Mouse (Mus musculus) forebrain, embryonic 16.5 days (tissue): ENCODE data around the gene Lhfp. TPM values are rescaled to one million over a fixed set of nuclear protein-coding genes. Genes with fewer than 3 reads are reported as not detected.
A peak's percentile ranks its signal among the peaks of the same experiment; 100 is the strongest.
"Not testable (repeated sequence)": the region's sequence is repeated elsewhere in the genome, so short reads cannot be mapped to it uniquely, and the experiment has no call there.

Experiments used
- ATAC-seq: fragments of 200-750 bp; cut with Nextera tagmentation; 2 replicates; pipeline ENCODE4 v1.8.0; 2017; ENCODE audit warnings: mild to moderate bottlenecking, moderate library complexity
- H3K27ac ChIP-seq: fragments of 300-500 bp; sonication (generic); 2 replicates; pipeline ENCODE4 v1.5.1; 2014; ENCODE audit warnings: low read length, control low read depth
- H3K27me3 ChIP-seq: fragments of 300-500 bp; sonication (generic); replicated peaks from 2 replicates; pipeline ENCODE4 v1.6.1; 2014; ENCODE audit warnings: low read length; ENCODE audit not compliant: control insufficient read depth, insufficient read depth
- H3K36me3 ChIP-seq: fragments of 300-500 bp; sonication (generic); 2 replicates; pipeline ENCODE4 v1.6.1; 2014; ENCODE audit not compliant: control insufficient read depth, insufficient read depth
- H3K4me1 ChIP-seq: fragments of 300-500 bp; sonication (generic); replicated peaks from 2 replicates; pipeline ENCODE4 v1.6.1; 2014; ENCODE audit warnings: low read length; ENCODE audit not compliant: control insufficient read depth, insufficient read depth
- H3K4me2 ChIP-seq: fragments of 300-500 bp; sonication (generic); 2 replicates; pipeline ENCODE4 v1.6.1; 2014; ENCODE audit warnings: mild to moderate bottlenecking, low read length, control low read depth
- H3K4me3 ChIP-seq: fragments of 300-500 bp; sonication (generic); replicated peaks from 2 replicates; pipeline ENCODE4 v1.5.1; 2014; ENCODE audit warnings: mild to moderate bottlenecking, low read length, control low read depth
- H3K9ac ChIP-seq: fragments of 300-500 bp; sonication (generic); replicated peaks from 2 replicates; pipeline ENCODE4 v1.6.1; 2014; ENCODE audit warnings: low read depth, low read length, control low read depth
- H3K9me3 ChIP-seq: fragments of 300-500 bp; sonication (generic); 2 replicates; pipeline ENCODE4 v1.6.1; 2016; ENCODE audit warnings: low read length; ENCODE audit not compliant: control insufficient read depth
- WGBS: fragments of 180-500 bp; shearing (Covaris S2); extraction: QIAGEN DNeasy Blood & Tissue Kit; methylation state at CpG from one replicate; pipeline ENCODE4 v1.1.7; 2014; 5-methylcytosine and 5-hydroxymethylcytosine counted together
- polyA plus RNA-seq: library from polyadenylated mRNA; unstranded; fragments of >200 nt; fragmentation: Nextera tagmentation; extraction: Ambion mirVana; gene quantifications from 2 replicates; pipeline ENCODE4 v1.2.1, GENCODE M21; 2015

Lhfp gene
- polyA plus RNA-seq, 1 experiment from 2014 or later = 43.7 TPM

DNA sequence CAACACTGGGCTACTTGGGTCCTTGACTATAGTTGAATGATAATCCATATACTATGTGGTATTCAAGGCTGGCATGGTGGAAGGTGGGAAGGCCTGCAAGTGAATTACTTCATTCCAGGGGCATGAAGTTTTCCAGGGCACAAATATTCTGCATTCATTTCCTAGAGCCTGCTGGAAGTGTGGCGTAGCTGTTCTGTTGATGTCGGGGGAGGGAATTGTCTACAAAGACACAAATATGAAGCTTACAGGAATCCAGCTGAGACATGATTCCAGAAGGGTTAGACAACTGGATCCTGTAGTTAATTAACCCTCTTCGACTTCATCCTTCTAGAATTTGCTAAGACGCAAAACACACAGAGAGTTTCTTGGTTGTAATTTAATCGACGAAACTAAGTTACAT is 60.4 kb downstream of the Lhfp start:
- 42% methylated on average over 6 of the region's 6 CpGs for WGBS
- H3K36me3 ChIP-seq = no peaks in the 10 kb centered on the region
- no peak overlapping the region for H3K27ac ChIP-seq
- peaks cover 11% of the 10 kb centered on the region for H3K4me1 ChIP-seq
- no peak for ATAC-seq
- no peak overlapping the region for H3K9ac ChIP-seq
- no peak overlapping the region for H3K4me2 ChIP-seq
- H3K9me3 ChIP-seq = no peaks in the 10 kb centered on the region
- H3K4me3 ChIP-seq = no peak overlapping the region
- H3K27me3 ChIP-seq = no peaks in the 10 kb centered on the region

DNA sequence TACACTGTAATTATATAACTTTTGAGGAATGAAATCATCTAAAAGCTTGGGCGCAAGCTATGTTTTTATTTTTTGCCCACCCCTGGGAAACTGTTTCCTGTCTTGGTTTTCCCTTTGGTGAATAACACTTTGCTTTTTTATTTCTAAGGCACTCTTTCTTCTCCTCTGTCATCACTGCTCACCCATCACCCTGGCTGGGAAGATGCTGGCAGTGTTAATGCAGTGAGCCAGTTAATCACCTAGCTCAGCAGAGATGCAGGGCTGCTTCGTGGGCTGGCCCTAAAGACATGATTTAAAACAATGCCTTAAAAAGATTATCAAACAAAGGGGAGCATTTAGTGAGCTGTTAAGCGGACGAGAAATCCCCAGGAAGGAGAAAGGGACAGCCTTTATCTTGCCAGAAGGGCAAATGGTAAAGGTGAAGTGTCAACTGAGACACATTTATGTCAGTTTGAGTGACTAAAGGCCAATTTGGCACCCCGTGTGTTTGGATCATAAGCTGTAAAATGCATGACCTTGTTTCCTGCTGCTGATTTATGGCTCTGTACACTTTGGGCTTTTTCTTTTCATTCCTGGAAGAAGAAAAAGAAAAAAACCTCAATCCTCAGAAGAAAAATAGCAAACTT is 60.9 kb downstream of the Lhfp start:
- H3K4me1 ChIP-seq = peaks cover 11% of the 10 kb centered on the region
- no peak overlapping the region for H3K9ac ChIP-seq
- ATAC-seq = no peak
- H3K27ac ChIP-seq = no peak overlapping the region
- H3K9me3 ChIP-seq = no peaks in the 10 kb centered on the region
- 16% methylated on average over 5 of the region's 5 CpGs for WGBS
- H3K27me3 ChIP-seq = no peaks in the 10 kb centered on the region
- H3K36me3 ChIP-seq = no peaks in the 10 kb centered on the region
- no peak overlapping the region for H3K4me2 ChIP-seq
- H3K4me3 ChIP-seq = no peak overlapping the region

DNA sequence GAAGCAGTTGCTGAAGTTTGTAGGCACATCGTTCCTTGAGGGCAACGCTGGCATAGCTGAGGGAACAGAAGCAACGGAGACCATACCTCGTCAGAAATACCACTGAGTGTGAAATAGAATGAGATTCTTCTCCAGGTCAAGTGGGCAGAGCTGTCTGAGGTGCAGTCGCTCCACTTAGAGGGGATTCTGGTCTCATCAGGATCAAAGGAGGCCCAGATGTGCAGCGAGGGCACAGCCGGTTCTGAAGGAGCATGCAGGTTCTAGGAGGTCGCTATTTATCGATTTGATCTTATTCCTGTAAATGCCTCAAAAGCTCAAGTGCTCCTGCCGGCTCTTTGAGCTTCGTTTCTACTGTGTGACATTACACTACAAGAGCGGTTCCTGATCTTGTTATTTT is 61.4 kb downstream of the Lhfp start:
- ATAC-seq = no peak
- Histone ChIP-seq H3K4me2 (no peak overlapping the region), H3K9ac (no peak overlapping the region), H3K36me3 (no peaks in the 10 kb centered on the region), H3K4me3 (no peak overlapping the region), H3K27ac (no peak overlapping the region), H3K4me1 (peaks cover 11% of the 10 kb centered on the region), H3K27me3 (no peaks in the 10 kb centered on the region), H3K9me3 (no peaks in the 10 kb centered on the region)
- WGBS = 28% methylated on average over 12 of the region's 12 CpGs

DNA sequence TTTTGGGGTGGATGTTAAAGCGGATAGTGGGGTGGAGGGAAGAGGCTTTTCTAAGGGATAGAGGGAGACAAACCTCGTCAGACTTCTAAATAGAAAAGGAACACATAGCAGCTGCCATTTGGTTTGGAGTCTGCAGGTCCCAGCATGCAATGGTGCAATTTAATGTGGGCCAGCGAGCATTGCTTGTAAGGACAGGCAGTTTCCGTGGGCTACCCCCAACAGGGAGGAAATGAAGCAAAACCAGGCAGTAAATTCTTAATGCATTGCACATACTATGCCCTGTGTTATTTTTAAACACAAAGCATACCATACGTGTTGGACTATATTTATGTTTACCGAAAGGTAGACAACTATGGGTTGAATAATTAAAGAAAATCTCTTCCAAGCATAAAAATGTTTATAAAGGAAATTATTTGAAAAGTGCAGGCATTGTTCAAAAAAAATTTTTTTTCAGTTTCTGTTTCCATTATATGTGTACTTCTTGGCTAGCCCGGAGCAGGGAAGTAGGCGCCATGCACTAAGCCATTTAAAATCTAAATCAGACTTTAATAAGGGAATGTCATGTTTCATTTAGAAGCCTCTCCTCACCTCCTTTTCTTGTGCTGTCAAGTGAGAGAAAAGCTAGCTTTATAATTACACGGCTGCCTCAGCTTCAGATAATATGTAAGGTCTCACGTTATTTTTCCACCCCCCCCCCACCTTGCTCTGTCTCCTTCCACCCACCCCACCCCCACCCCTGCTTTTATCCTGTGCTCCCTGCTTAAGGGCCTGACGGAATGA is 67.5 kb downstream of the Lhfp start:
- 32% methylated on average over 11 of the region's 11 CpGs for WGBS
- Histone ChIP-seq H3K9me3 (peaks cover 2% of the 10 kb centered on the region; the same call in 1 of the 2 replicates), H3K27me3 (no peaks in the 10 kb centered on the region), H3K27ac (no peak overlapping the region), H3K9ac (no peak overlapping the region), H3K4me3 (no peak overlapping the region), H3K4me2 (no peak overlapping the region), H3K36me3 (no peaks in the 10 kb centered on the region), H3K4me1 (0 out of 2 replicates have a peak, but pooled peaks cover 3% of the 10 kb centered on the region)
- ATAC-seq = peak; percentile 58; the same call in 1 of the 2 replicates

GRCm38 (mm10) chr3:53109879-53110278 is 68.6 kb downstream of the Lhfp start:
- H3K4me2 ChIP-seq = no peak overlapping the region
- no peaks in the 10 kb centered on the region for H3K36me3 ChIP-seq
- no peaks in the 10 kb centered on the region for H3K27me3 ChIP-seq
- ATAC-seq = no peak
- 0 out of 2 replicates have a peak, but pooled peaks cover 3% of the 10 kb centered on the region for H3K4me1 ChIP-seq
- peaks cover 2% of the 10 kb centered on the region; the same call in 1 of the 2 replicates for H3K9me3 ChIP-seq
- no peak overlapping the region for H3K9ac ChIP-seq
- H3K4me3 ChIP-seq = no peak overlapping the region
- H3K27ac ChIP-seq = no peak overlapping the region
- 48% methylated on average over 3 of the region's 3 CpGs for whole genome bisulfite sequencing

DNA sequence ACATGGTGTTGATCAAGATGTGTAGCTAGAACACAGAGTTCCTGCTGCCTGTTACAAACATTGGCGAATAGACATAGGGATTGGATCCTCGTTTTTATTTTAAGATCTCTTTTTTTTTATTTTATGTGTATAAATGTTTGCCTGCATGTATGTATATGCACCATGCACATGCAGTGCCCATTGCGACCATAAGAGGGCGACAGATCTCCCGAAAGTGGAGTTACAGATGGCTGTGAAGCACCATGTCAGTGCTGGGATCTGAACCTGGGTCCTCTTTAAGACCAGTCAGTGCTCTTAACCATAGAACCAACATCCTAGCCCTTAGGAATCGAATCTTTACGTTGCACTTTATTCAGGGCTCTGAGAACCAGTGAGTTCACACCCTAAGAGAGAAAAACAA is 70.7 kb downstream of the Lhfp start:
- no peak overlapping the region for H3K4me2 ChIP-seq
- no peak for ATAC-seq
- H3K27me3 ChIP-seq = no peaks in the 10 kb centered on the region
- no peak overlapping the region for H3K27ac ChIP-seq
- peaks cover 2% of the 10 kb centered on the region; the same call in 1 of the 2 replicates for H3K9me3 ChIP-seq
- 95% methylated on average over 7 of the region's 7 CpGs for WGBS
- no peak overlapping the region for H3K4me3 ChIP-seq
- 0 out of 2 replicates have a peak, but pooled peaks cover 3% of the 10 kb centered on the region for H3K4me1 ChIP-seq
- no peaks in the 10 kb centered on the region for H3K36me3 ChIP-seq
- no peak overlapping the region for H3K9ac ChIP-seq

DNA sequence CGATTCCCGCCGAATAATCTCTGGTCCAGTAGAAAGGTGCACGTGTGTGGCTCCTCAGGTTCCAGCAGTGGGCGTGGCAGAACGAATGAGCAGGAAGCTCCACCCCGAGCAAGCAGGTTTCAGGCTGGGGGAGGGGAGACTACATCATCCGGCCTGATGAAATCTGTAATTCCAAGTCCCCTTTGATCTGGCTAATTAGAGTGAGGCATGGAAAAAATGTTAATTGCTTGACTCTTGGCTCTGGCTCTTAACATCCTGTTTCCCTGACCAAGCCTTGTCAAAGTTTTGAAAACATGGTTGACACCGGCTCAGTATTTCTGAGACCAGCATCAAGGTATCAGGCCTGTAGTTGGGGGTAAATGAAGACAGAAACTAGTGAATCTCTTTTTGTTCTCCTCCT is 77.4 kb downstream of the Lhfp start:
- not testable (repeated sequence) for H3K9me3 ChIP-seq, H3K9ac ChIP-seq, ATAC-seq, H3K27ac ChIP-seq, H3K4me3 ChIP-seq, H3K4me2 ChIP-seq, H3K36me3 ChIP-seq, H3K4me1 ChIP-seq, H3K27me3 ChIP-seq
- 66% methylated on average over 5 of the region's 9 CpGs for WGBS

DNA sequence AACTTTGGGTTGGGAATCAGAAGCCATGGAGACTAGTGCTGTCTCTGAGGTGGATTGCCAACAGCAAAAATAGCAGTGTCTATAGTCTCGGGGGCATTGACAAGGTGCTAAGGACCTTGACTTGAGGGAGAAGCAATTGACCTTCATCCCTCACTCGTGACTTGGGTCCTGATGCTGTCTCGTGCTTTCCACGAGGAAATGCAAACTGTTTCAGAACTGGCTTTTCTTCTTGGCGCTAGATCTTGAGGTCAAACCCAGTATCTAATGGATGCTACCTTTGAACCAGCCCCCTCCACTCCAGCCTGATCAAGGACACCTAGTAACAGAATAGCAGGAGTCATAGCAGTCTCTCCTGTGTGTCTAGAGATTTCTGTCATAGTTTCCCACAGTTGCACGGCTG is 78.7 kb downstream of the Lhfp start:
- Histone ChIP-seq H3K9ac (no peak overlapping the region), H3K9me3 (no peaks in the 10 kb centered on the region), H3K27ac (no peak overlapping the region), H3K36me3 (no peaks in the 10 kb centered on the region), H3K4me2 (no peak overlapping the region), H3K4me3 (no peak overlapping the region), H3K4me1 (no peaks in the 10 kb centered on the region), H3K27me3 (no peaks in the 10 kb centered on the region)
- 96% methylated on average over 6 of the region's 6 CpGs for WGBS
- ATAC-seq = no peak

DNA sequence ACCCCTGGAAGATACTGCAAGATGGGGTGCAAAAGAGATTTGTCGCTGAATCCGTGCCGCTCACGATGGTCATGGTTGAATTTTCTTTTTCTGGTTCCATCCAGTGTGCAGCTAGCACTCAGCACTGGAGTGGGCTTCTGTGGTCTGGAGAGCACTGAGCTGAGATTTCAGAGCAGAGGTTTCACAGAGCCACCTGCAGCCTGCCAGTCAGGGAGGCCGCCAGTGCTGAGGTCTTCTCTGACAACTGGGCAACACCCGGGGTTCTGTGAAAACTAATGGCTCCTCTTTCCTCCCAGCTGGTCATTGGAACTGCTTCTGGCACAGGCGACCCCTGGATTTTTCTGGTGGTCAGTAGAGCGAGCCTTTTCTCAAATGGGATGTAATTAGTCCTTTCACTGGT is 84.2 kb downstream of the Lhfp start:
- Histone ChIP-seq H3K9ac (no peak overlapping the region), H3K4me1 (no peaks in the 10 kb centered on the region), H3K27me3 (no peaks in the 10 kb centered on the region), H3K36me3 (no peaks in the 10 kb centered on the region), H3K27ac (no peak overlapping the region), H3K9me3 (no peaks in the 10 kb centered on the region), H3K4me3 (no peak overlapping the region), H3K4me2 (no peak overlapping the region)
- no peak for ATAC-seq
- 76% methylated on average over 8 of the region's 8 CpGs for WGBS
